Mouse (Mus musculus) ES-E14 (cell line): ENCODE results near the gene Npdc1.

Source experiments
- CHD2 ChIP-seq: IDR thresholded peaks from 2 replicates; pipeline ENCODE4 v1.6.1; 2014; ENCODE audit warnings: mild to moderate bottlenecking, low read depth, low read length, inconsistent platforms
- MAFK ChIP-seq: IDR thresholded peaks from 2 replicates; pipeline ENCODE4 v1.6.1; 2014; ENCODE audit warnings: mild to moderate bottlenecking, low read depth, low read length, inconsistent platforms; ENCODE audit not compliant: insufficient read depth
- ZC3H11A ChIP-seq: IDR thresholded peaks from 2 replicates; pipeline ENCODE4 v1.6.1; 2012; ENCODE audit warnings: low read depth, mild to moderate bottlenecking, inconsistent platforms, low read length, borderline replicate concordance
- ZNF384 ChIP-seq: IDR thresholded peaks from 2 replicates; pipeline ENCODE4 v1.6.1; 2012; ENCODE audit warnings: low read depth, low read length, inconsistent platforms

GRCm38 (mm10) chr2:25397010-25397409 lies 2.1 kb upstream of the Npdc1 start:
- no peak for TF ChIP-seq MAFK
- TF ChIP-seq ZC3H11A, result no peak
- no peak for TF ChIP-seq ZNF384
- TF ChIP-seq CHD2, result no peak
